ENCODE assay signal across 23 mouse cellular contexts in genomic region chr5:102905441-102906211, GRCm38 (mm10).
A peak's percentile ranks its signal among the peaks of the same experiment; 100 is the strongest.
DNase-seq lines count a peak whose midpoint lies in the region; ATAC-seq and TF ChIP-seq lines count a peak whose summit lies in the region.
"Had no signal": no experiment of that assay in that cellular context is flagged by ENCODE, and none has a peak within 500 bp of the region (broad histone marks: within the 10 kb centered on the region; RNA-seq: fewer than 3 reads in every experiment).

No protein-coding gene starts in this region.

- DNase-seq in cerebellum, postnatal 10 days, result peak; percentile 39 to 50
- DNase-seq in cerebellum, adult 2 months, result no peak
- DNase-seq in heart, postnatal 36 days, result no peak
- DNase-seq in midbrain, embryonic 10.5 days (ENCODE audit: low spot score), result no peak
- no peak for DNase-seq in midbrain, postnatal 0 days (ENCODE audit: low spot score)
- DNase-seq: adrenal gland, postnatal 14 days; cerebellum, adult 9-10 months; embryo, embryonic 11 days; gastrocnemius, postnatal 10 days; kidney, adult 9 months; layer of hippocampus, postnatal 36 days; left cerebral cortex, postnatal 4 days; lung, adult 2 months; lung, postnatal 36 days; right cerebral cortex, postnatal 14 days had no signal

- H3K4me2 ChIP-seq in heart, embryonic 13.5 days, result peak overlapping the region; percentile 42
- no peak overlapping the region for H3K4me2 ChIP-seq in midbrain, postnatal 0 days (ENCODE audit: low read depth, low read length, poor library complexity, severe bottlenecking)
- H3K4me2 ChIP-seq in midbrain, embryonic 16.5 days (ENCODE audit: low read length), result 0 out of 2 replicates have a peak overlapping the region, but pooled peaks have one; percentile 2
- H3K4me2 ChIP-seq: embryonic facial prominence, embryonic 15.5 days; liver, embryonic 11.5 days had no signal

- WGBS in cerebellum, adult 2 months, result 22% methylated on average over 13 of the region's 13 CpGs
- WGBS in heart, embryonic 13.5 days, result 26% methylated on average over 13 of the region's 13 CpGs
- 40% methylated on average over 13 of the region's 13 CpGs for WGBS in midbrain, embryonic 10.5 days
- 29% methylated on average over 13 of the region's 13 CpGs for WGBS in midbrain, postnatal 0 days
- 27% methylated on average over 13 of the region's 13 CpGs for whole genome bisulfite sequencing in midbrain, embryonic 16.5 days

- no peak for TF ChIP-seq CTCF in cerebellum, adult 2 months (IDR thresholded peaks at IDR 0.05; ENCODE audit: borderline replicate concordance, insufficient read depth, low read depth, low read length)
- no peak for TF ChIP-seq CTCF in midbrain, postnatal 0 days (IDR thresholded peaks at IDR 0.05)

- intact Hi-C loops in heart, postnatal 36 days (cut with DNase I), result no loop called here

- no peak for TF ChIP-seq POLR2A in cerebellum, adult 2 months (IDR thresholded peaks at IDR 0.05; ENCODE audit: borderline replicate concordance, insufficient read depth, low read length)

- H3K9me3 ChIP-seq in heart, embryonic 13.5 days, result no peaks in the 10 kb centered on the region
- no peaks in the 10 kb centered on the region for H3K9me3 ChIP-seq in midbrain, embryonic 10.5 days (replicated peaks)
- no peaks in the 10 kb centered on the region for H3K9me3 ChIP-seq in midbrain, postnatal 0 days (ENCODE audit: low read length)
- no peaks in the 10 kb centered on the region for H3K9me3 ChIP-seq in midbrain, embryonic 16.5 days (replicated peaks; ENCODE audit: control insufficient read depth, low read length, poor library complexity, severe bottlenecking)
- H3K9me3 ChIP-seq: embryonic facial prominence, embryonic 15.5 days had no signal

- H3K27ac ChIP-seq in cerebellum, adult 2 months (ENCODE audit: insufficient read depth, low read length), result no peak overlapping the region
- no peak overlapping the region for H3K27ac ChIP-seq in heart, embryonic 13.5 days (replicated peaks)
- no peak overlapping the region for H3K27ac ChIP-seq in midbrain, embryonic 10.5 days (replicated peaks)
- no peak overlapping the region; the same call in 1 of the 2 replicates for H3K27ac ChIP-seq in midbrain, postnatal 0 days (ENCODE audit: low read depth, low read length)
- peak overlapping the region; percentile 43; the same call in 1 of the 2 replicates for H3K27ac ChIP-seq in midbrain, embryonic 16.5 days (ENCODE audit: low read length)
- H3K27ac ChIP-seq: embryonic facial prominence, embryonic 15.5 days; stomach, postnatal 0 days had no signal

- no peaks in the 10 kb centered on the region for H3K27me3 ChIP-seq in cerebellum, adult 2 months (ENCODE audit: control insufficient read depth, insufficient read depth, low read length)
- no peaks in the 10 kb centered on the region for H3K27me3 ChIP-seq in heart, embryonic 13.5 days (replicated peaks)
- no peaks in the 10 kb centered on the region for H3K27me3 ChIP-seq in midbrain, embryonic 10.5 days (ENCODE audit: low read depth, poor library complexity, severe bottlenecking)
- H3K27me3 ChIP-seq in midbrain, postnatal 0 days (ENCODE audit: insufficient read depth, low read length), result no peaks in the 10 kb centered on the region
- no peaks in the 10 kb centered on the region for H3K27me3 ChIP-seq in midbrain, embryonic 16.5 days (ENCODE audit: control insufficient read depth, insufficient read depth, low read depth, low read length)
- H3K27me3 ChIP-seq: embryonic facial prominence, embryonic 15.5 days had no signal

- no peak for ATAC-seq in heart, embryonic 13.5 days (ENCODE audit: extremely low read depth, insufficient number of reproducible peaks, low FRiP score, low TSS enrichment)
- no peak for ATAC-seq in midbrain, postnatal 0 days (ENCODE audit: low FRiP score)
- ATAC-seq in midbrain, embryonic 16.5 days, result peak; percentile 72; the same call in 1 of the 2 replicates
- no peak for ATAC-seq in granulocyte monocyte progenitor cell, adult 5-6 weeks (replicated peaks; ENCODE audit: poor library complexity, severe bottlenecking)
- ATAC-seq: activated CD4-positive, CD25-positive, alpha-beta regulatory T cell, adult 4 months; inflammation-experienced regulatory T-cells, adult 6 months had no signal

- no peak overlapping the region for H3K4me3 ChIP-seq in cerebellum, adult 2 months (replicated peaks; ENCODE audit: insufficient read depth, low read depth, low read length)
- no peak overlapping the region for H3K4me3 ChIP-seq in heart, embryonic 13.5 days
- 0 out of 2 replicates have a peak overlapping the region, but pooled peaks have one; percentile 17 for H3K4me3 ChIP-seq in midbrain, embryonic 10.5 days
- no peak overlapping the region for H3K4me3 ChIP-seq in midbrain, postnatal 0 days (ENCODE audit: low read depth, low read length)
- H3K4me3 ChIP-seq in midbrain, embryonic 16.5 days (ENCODE audit: low read depth, low read length), result no peak overlapping the region
- H3K4me3 ChIP-seq: embryonic facial prominence, embryonic 15.5 days had no signal

- H3K9ac ChIP-seq in heart, embryonic 13.5 days, result 0 out of 2 replicates have a peak overlapping the region, but pooled peaks have one; percentile 28
- no peak overlapping the region for H3K9ac ChIP-seq in midbrain, postnatal 0 days (replicated peaks; ENCODE audit: low read length, poor library complexity, severe bottlenecking)
- no peak overlapping the region for H3K9ac ChIP-seq in midbrain, embryonic 16.5 days (ENCODE audit: low read depth, low read length)
- H3K9ac ChIP-seq: embryonic facial prominence, embryonic 15.5 days had no signal

- H3K4me1 ChIP-seq in cerebellum, adult 2 months (ENCODE audit: control insufficient read depth, insufficient read depth, low read length), result no peaks in the 10 kb centered on the region; the same call in 1 of the 2 replicates
- peaks cover 4% of the 10 kb centered on the region; the same call in 1 of the 2 replicates for H3K4me1 ChIP-seq in heart, embryonic 13.5 days
- peaks cover 16% of the 10 kb centered on the region for H3K4me1 ChIP-seq in midbrain, embryonic 10.5 days
- H3K4me1 ChIP-seq in midbrain, postnatal 0 days (ENCODE audit: insufficient read depth, low read length), result no peaks in the 10 kb centered on the region
- no peaks in the 10 kb centered on the region for H3K4me1 ChIP-seq in midbrain, embryonic 16.5 days (ENCODE audit: control insufficient read depth, insufficient read depth, low read length)
- H3K4me1 ChIP-seq: embryonic facial prominence, embryonic 15.5 days had no signal

- H3K36me3 ChIP-seq in heart, embryonic 13.5 days, result no peaks in the 10 kb centered on the region
- H3K36me3 ChIP-seq in midbrain, embryonic 10.5 days, result no peaks in the 10 kb centered on the region
- H3K36me3 ChIP-seq in midbrain, postnatal 0 days (ENCODE audit: insufficient read depth, low read length), result no peaks in the 10 kb centered on the region
- no peaks in the 10 kb centered on the region for H3K36me3 ChIP-seq in midbrain, embryonic 16.5 days (ENCODE audit: control insufficient read depth, insufficient read depth, low read length)
- H3K36me3 ChIP-seq: embryonic facial prominence, embryonic 15.5 days had no signal

Comparison
In these comparisons a context has a peak if more than half of its experiments do, and no peak if none do; other contexts are left out.
1. DNase-seq: peak in cerebellum, postnatal 10 days (2 of 2); none in cerebellum, adult 2 months (0 of 2), heart, postnatal 36 days (0 of 2), midbrain, embryonic 10.5 days (single experiment) and midbrain, postnatal 0 days (single experiment).